Mouse (Mus musculus): ENCODE measurements around the gene Angpt4.
A peak's percentile ranks its signal among the peaks of the same experiment; 100 is the strongest.

Gene Angpt4

GRCm38 (mm10) chr2:151962474-151962873 is 51.5 kb downstream of the Angpt4 start:
- peak; percentile 97 for DNase-seq

GRCm38 (mm10) chr2:151963319-151963718 is 52.3 kb downstream of the Angpt4 start:
- DNase-seq: peak; percentile 80

GRCm38 (mm10) chr2:151964052-151964451 is 53.0 kb downstream of the Angpt4 start:
- peak; percentile 86 for DNase-seq

- peak; percentile 85 for DNase-seq
Observed at GRCm38 (mm10) chr2:151967176-151967750, 56.3 kb downstream of the Angpt4 start.

GRCm38 (mm10) chr2:151967792-151968191 is 56.8 kb downstream of the Angpt4 start:
- no peak for DNase-seq

- DNase-seq: peak; percentile 96
Observed at GRCm38 (mm10) chr2:151968451-151968850, 57.4 kb downstream of the Angpt4 start.

- peak; percentile 87 for DNase-seq
Observed at GRCm38 (mm10) chr2:151968986-151969385, 58.0 kb downstream of the Angpt4 start.

GRCm38 (mm10) chr2:151969396-151969795 is 58.4 kb downstream of the Angpt4 start:
- DNase-seq: peak; percentile 93

- DNase-seq: peak; percentile 99
Observed at GRCm38 (mm10) chr2:151970191-151971172, 59.5 kb downstream of the Angpt4 start.

GRCm38 (mm10) chr2:151971748-151972147 is 60.7 kb downstream of the Angpt4 start:
- DNase-seq: peak; percentile 83

GRCm38 (mm10) chr2:151972880-151973594 is 62.0 kb downstream of the Angpt4 start:
- peak; percentile 94 for DNase-seq

GRCm38 (mm10) chr2:151973595-151974562 is 62.9 kb downstream of the Angpt4 start:
- peak; percentile 95 for DNase-seq

- DNase-seq: no peak
Observed at GRCm38 (mm10) chr2:151975295-151975694, 64.3 kb downstream of the Angpt4 start.

- no peak for DNase-seq
Observed at GRCm38 (mm10) chr2:151976067-151976466, 65.1 kb downstream of the Angpt4 start.

GRCm38 (mm10) chr2:151977689-151978440 is 66.9 kb downstream of the Angpt4 start:
- DNase-seq: peak; percentile 96

GRCm38 (mm10) chr2:151978494-151978893 is 67.5 kb downstream of the Angpt4 start:
- DNase-seq: peak; percentile 97

- DNase-seq: peak; percentile 100
Observed at GRCm38 (mm10) chr2:151979470-151980354, 68.7 kb downstream of the Angpt4 start, which contains the start of gene Fam110a. TSS of gene Fam110a (minus strand) at chr2:151980219.

GRCm38 (mm10) chr2:151980355-151980693 is 69.3 kb downstream of the Angpt4 start:
- no peak for DNase-seq

GRCm38 (mm10) chr2:151981268-151981667 is 70.3 kb downstream of the Angpt4 start:
- peak; percentile 81 for DNase-seq

GRCm38 (mm10) chr2:151982476-151982875 is 71.5 kb downstream of the Angpt4 start:
- no peak for DNase-seq

Data from heart, adult 11 months (tissue).